Mouse (Mus musculus): ENCODE measurements around the gene Dusp27. TPM values are rescaled to one million over a fixed set of nuclear protein-coding genes. Genes with fewer than 3 reads are reported as not detected.

The Dusp27 gene
- 10 to 100 TPM; 60.0 to 68.2 TPM for total RNA-seq (2021)

DNA sequence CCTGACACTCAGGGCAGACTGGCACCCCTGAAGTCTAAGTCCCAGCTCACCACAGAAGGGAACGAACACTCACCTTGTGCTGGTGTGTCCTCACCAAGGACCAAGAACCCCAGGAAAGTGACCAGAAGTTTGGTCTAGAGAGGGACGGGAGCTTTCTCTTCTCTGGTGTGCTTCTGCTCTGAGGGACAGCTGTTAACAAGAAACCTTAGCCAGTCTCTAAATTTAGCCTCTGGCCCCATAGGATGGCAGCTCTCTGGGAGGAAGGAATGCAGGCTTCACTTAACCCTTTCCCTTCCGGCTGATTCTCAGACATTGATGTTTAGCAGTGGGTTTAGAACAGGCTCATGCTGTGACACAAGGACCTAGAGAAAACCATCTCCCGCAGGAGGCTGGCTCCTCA is at the start of gene Dusp27:
Gene Dusp27 (minus strand): TSS at position 204 of the 400 bp plus-strand sequence.
- peak; percentile 56 for DNase-seq

- DNase-seq, result no peak
Observed at GRCm38 (mm10) chr1:166173621-166174020, 45.9 kb upstream of the Dusp27 start.

- DNase-seq, result no peak
Observed at GRCm38 (mm10) chr1:166172992-166173391, 45.3 kb upstream of the Dusp27 start.

DNA sequence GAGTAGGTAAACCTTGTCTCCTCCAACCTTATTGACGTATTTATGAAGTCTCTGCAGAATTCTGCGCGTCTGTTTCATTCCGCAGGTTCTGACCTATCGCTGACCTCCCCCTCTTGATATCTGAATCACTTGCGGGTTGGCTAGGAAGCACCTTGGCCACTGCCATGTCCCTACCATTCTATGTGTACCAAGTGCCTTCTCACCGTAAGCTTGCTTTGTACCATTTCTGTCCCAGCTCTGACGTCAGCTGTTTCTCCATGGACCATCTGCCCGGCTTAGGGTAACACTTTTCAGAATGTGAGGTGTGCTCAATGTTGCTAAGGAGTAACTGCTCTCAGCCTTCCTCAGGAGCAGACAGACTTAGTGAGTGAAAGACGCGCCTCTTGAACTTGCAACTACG is 43.1 kb upstream of the Dusp27 start:
- DNase-seq, result no peak

GRCm38 (mm10) chr1:166169713-166170112 is 42.0 kb upstream of the Dusp27 start:
- DNase-seq, result no peak

DNA sequence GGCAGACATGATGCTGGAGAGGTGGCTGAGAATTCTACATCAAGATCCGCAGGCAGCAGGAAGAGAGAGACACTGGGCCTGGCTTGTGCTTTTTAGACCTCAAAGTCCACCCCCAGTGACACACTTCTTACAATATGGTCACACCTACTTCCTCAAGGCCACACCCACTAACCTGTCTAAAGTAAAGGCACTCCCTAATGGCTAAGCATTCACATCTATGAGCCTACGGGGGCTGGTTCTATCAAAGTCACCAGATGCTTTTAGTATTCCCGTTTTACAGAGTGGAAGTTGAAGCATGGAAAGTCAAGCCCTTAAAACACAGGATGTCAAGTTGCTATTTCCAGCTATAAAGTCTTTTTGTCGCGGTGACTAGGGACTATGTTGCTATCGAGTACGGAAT is 40.3 kb upstream of the Dusp27 start:
- no peak for DNase-seq

DNA sequence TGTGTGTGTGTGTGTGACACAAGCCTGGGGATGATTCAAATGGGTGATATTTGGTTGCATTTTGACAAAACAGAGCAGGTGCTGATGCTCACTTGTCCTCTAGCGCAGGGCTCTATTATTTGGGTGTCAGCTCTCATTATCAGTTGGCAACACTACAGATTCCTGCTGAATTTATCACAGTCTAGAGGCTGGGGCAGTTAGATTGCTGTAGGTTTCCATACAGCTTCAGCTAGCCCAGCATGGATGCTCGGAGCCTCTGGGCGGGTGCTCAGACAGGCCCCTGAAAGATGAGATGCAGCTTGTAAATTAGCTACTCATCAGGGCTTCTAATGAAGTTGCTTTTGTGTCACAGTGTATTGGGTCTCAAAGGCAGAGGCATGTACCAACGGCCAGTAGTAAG is 39.7 kb upstream of the Dusp27 start:
- DNase-seq, result no peak

GRCm38 (mm10) chr1:166165159-166165558 is 37.4 kb upstream of the Dusp27 start:
- no peak for DNase-seq

DNA sequence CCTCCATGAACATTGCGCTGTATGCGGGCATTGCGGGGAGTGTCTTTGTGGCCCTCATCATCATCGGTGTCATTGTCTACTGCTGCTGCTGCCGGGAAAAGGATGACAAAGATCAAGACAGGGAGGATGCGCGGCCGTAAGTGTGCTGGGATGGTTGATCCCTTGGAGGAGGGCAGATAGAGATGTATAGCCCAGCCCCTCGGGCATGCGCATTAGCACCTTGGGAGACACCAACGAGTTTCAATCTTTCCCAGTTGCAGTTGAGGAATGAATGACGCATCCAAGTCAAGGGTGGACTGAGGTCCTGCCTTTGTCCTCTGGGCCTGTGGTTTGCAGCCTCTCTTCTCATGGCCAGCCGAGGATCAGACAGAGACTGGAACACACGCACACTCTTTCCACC is 36.9 kb upstream of the Dusp27 start:
- DNase-seq, result no peak

DNA sequence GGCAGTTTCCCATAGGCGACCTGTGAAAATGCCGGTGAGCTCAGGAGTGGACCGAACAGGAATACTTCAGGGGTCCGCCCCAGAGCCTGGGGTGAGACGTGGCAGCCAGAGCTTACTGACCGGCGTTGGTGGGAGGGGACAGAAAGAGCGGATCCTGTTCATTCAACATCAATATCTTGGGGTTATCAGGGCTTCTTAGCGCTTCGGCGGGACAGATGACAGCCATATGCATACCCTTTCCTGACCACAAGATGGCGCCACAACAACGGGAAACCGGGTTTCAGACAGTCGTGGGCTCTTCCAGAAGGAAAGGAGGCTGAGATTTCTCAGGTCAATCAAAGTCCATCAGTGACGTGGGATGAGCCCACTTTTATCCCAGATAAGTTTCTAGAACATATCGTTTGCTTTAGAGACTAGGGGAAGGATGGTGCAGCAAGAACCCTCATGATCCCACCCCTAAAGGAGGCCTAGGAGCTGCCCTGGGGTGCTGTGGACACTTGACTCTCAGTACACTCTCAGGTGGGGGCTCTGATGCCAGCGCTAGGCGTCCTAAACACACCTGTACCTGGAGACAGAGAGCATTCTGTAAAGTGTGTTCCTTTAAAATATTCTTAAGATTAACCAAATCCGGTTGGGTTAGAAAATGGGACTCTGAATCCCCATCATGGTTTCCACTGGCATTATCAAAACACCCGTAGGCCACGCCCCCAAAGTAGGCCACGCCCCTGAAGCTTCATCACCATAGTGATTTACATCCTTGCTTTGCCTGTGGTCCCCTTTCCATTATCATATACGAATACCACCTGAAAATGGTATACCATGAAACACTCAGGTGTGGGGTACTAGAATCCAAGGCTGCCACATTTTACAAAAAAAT is 33.1 kb upstream of the Dusp27 start:
- peak; percentile 83 for DNase-seq

GRCm38 (mm10) chr1:166160111-166160510 is 32.4 kb upstream of the Dusp27 start:
- no peak for DNase-seq

DNA sequence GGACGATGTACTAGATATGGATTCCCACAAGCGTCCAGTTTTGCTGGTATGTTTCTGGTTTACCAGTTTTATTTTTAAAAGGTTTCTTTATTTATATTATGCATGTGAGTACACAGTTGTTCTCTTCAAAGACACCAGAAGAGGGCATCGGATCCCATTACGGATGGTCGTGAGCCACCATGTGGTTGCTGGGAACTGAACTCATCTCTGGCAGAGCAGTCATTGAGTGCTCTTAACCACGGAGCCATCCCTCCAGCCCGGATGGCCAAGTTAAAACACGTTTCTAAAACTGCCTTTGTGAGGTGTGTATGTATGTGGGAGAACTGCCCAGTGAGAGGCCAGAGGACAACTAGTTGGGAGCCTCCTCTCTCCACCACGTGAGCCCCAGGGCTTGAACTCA is 30.9 kb upstream of the Dusp27 start:
- DNase-seq, result no peak

DNA sequence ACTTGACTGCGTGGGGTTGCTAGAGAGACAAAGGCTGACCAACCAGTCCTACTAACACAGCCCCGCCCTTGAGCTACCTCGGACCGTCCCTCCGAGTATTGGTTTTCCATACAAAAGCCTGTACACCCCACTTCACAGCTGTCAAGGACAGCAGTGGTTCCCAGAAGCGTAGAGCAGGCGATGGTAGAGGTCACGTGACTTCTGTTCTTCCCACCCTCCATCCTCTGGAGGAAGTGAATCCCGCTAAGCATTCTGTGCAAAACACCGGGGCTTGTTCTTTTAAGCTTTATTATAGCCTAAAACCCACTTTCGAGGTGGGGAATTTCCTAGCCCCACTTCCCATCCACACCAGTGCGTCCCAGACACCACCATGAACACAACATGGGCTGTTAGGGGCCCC is 30.0 kb upstream of the Dusp27 start:
- DNase-seq, result no peak

DNA sequence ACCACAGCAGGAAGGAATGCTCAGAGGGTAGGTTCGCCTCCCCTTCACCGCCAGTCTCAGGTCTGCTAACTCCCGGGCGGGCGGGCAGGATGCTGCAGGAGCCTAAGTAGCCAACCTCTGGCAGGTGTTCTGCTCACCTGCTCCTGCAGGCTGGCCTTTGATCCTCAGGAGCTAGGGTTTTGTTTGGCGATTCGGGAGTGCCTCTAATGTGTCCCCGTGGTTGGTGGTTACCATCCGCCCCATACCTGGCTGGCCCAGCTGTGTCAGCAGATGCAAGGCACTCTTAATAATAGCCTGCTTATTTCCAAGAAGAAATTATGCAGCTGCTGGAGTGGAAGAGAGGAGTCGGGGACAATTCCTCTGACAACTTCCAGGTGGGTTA is 27.4 kb upstream of the Dusp27 start:
- DNase-seq, result no peak

DNA sequence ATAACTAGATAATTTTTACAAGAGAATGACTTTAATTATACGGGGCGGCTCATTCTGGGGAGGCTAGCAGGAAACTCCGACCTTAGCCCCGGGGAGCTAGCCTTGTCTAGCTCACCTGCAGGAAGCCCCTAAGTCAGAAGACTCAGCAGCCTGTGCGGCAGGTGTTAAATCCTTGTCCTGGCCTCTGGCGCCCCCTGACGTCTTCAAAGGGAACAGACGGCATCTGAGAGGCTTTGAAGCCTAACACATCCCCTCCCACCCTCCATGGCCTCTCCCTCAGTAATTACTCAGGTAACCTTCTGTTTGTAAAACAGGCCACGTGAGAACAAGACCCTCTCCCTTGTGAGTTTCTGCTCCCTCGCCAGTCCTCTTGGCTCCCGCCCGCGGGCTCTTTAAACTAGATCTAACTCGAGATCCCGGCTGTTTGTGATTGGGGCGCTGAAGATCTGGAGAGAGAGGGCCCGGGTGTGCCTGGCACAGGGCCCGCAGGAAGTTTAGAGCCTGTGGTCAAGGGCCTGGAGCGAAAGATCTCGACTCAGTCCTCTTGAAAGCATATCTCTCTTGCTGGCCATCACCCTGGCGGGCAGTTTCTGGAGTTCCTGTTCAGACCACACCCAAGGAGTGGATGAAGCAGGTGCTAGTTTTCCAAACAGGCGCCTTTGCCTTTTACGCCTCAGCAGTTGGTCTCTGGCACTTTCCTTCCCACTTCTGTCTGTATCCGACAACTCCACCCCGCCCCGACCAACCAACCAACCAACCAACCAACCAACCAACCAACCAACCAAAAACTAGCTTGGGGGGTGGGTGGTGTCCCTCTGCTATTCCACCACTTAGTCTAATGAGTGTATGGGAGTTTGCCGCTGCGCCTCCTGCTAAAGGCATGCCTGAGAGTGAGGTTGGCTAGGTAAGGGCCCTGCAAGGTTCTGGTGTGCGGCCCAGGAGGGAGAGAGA is 26.7 kb upstream of the Dusp27 start:
- peak; percentile 81 for DNase-seq

GRCm38 (mm10) chr1:166153351-166154120 is 25.8 kb upstream of the Dusp27 start:
- peak; percentile 94 for DNase-seq

DNA sequence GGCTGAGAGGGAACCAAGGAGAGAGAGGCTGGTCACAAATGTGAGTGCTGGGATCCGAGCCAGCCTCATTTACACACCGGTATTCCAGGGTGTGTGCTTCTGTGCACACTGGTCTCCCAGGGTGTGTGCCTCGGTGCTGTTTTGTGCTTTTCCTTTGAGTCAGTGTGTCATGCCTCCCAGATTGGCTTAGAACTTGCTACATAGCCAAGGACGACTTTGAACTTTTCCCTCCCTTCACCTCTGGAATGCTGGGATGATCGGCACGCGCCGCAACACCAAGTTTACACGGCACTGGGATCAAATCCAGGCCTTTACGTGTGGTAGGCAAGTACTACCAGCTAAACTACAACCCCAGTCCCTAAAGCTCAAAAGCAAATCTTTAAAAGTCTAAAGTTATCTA is 24.3 kb upstream of the Dusp27 start:
- no peak for DNase-seq

DNA sequence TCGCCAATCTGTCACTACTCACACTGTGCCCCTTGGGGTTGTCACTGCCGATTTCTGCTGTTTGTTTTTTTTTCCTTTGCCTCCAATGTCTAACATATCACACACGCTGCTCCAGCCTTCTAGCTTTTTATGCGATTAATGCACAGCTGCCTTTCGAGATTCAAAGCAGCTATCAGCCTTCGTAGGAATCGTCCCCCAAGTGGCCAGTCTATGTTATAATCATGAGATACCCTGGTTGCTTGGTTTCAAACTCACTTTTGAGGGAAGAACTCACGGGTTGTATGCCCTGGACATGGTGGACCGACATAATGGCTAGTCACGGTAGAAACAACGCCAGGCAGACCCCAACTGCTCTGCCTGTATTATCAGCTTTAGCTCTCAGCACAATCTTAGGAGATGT is 23.6 kb upstream of the Dusp27 start:
- DNase-seq, result no peak

GRCm38 (mm10) chr1:166150035-166150434 is 22.3 kb upstream of the Dusp27 start:
- no peak for DNase-seq

DNA sequence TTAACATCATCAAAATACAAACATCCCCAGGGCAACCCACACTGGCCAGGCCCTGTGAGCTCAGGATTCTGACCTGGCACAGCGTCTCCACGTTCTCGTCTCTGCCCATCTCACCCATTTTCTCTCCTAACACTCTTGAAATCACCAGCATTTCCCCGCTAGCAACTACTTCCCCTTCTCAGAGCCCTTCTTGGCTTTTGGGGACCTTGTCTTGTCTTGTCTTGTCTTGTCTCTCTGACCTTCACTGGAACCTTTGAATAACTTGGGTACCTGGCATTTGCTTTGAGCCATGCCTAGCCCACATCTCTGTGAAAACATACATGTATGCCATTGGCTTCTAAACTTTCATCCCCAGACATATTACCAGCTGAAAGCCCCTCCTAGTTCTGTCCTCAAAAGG is 21.7 kb upstream of the Dusp27 start:
- DNase-seq, result no peak

GRCm38 (mm10) chr1:166147657-166148056 is 19.9 kb upstream of the Dusp27 start:
- no peak for DNase-seq

DNA sequence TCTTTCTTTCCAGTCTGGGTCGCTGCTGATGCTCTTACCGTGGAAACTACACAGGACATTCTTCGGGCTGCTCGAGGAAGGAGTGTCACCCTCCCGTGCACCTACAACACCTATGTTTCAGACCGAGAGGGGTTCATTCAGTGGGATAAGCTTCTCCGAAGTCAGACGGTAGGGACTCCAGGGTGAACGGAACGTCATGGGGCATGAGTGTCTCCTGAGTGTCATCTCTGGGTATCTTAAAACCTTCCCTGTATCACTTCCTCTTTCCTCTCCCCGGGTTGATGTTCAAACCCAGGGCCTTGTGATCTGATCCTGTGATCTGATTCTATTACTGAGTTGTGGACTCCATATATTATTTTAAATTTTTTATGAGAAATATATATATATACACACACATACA is 18.9 kb upstream of the Dusp27 start:
- DNase-seq, result no peak

- no peak for DNase-seq
Observed at GRCm38 (mm10) chr1:166142369-166142768, 14.6 kb upstream of the Dusp27 start.
